Mouse (Mus musculus) thymus, adult 2 months (tissue): ENCODE results near the gene Pdzd4. TPM values are rescaled to one million over a fixed set of nuclear protein-coding genes. Genes with fewer than 3 reads are reported as not detected.
A peak's percentile ranks its signal among the peaks of the same experiment; 100 is the strongest.

Source experiments
- DNase-seq: peaks from one replicate; pipeline ENCODE4 v3.0.0; 2021
- H3K27ac ChIP-seq: fragments of 200-500 bp; 2 replicates; pipeline ENCODE4 v1.5.1; 2012; ENCODE audit warnings: low read length, control low read depth; ENCODE audit not compliant: control insufficient read depth, insufficient read depth
- H3K27me3 ChIP-seq: fragments of 200-500 bp; 2 replicates; pipeline ENCODE4 v1.6.1; 2012; ENCODE audit warnings: mild to moderate bottlenecking, low read length, moderate library complexity, mixed read lengths; ENCODE audit not compliant: control insufficient read depth, insufficient read depth
- H3K36me3 ChIP-seq: fragments of 200-500 bp; 2 replicates; pipeline ENCODE4 v1.6.1; 2012; ENCODE audit warnings: mild to moderate bottlenecking, low read length, moderate library complexity; ENCODE audit not compliant: control insufficient read depth, insufficient read depth
- H3K4me1 ChIP-seq: fragments of 200-500 bp; replicated peaks from 2 replicates; pipeline ENCODE4 v1.6.1; 2012; ENCODE audit warnings: low read length; ENCODE audit not compliant: control insufficient read depth, insufficient read depth
- H3K4me3 ChIP-seq: fragments of 200-500 bp; 2 replicates; pipeline ENCODE4 v1.5.1; 2012; ENCODE audit warnings: mild to moderate bottlenecking, low read length, control low read depth, moderate library complexity; ENCODE audit not compliant: control insufficient read depth, insufficient read depth
- CTCF ChIP-seq: fragments of 200-500 bp; IDR thresholded peaks from 2 replicates; pipeline ENCODE4 v1.5.1; 2012; ENCODE audit warnings: mild to moderate bottlenecking, control low read depth, low read length, moderate library complexity, borderline replicate concordance; ENCODE audit not compliant: control insufficient read depth, poor library complexity, insufficient read depth; ENCODE audit errors: extremely low read depth
- POLR2A ChIP-seq: fragments of 200-500 bp; IDR thresholded peaks from 2 replicates; pipeline ENCODE4 v1.6.1; 2012; ENCODE audit warnings: mild to moderate bottlenecking, low read length, control low read depth, moderate library complexity; ENCODE audit not compliant: control insufficient read depth, poor library complexity, insufficient read depth; ENCODE audit errors: extremely low read depth
- WGBS: fragments of 180-500 bp; shearing (Covaris S2); methylation state at CpG from one replicate; pipeline ENCODE4 v1.1.7; 2018; 5-methylcytosine and 5-hydroxymethylcytosine counted together
- polyA plus RNA-seq: library from polyadenylated mRNA; depleted of rRNA; stranded (reverse); fragments of >200 nt; gene quantifications from 2 replicates; pipeline ENCODE4 v1.2.3, GENCODE M21; 2012; rRNA removed

Pdzd4 gene
- polyA plus RNA-seq, result 6.2 and 7.3 TPM in 2 replicates

- Histone ChIP-seq H3K36me3 (no peaks in the 10 kb centered on the region), H3K27me3 (no peaks in the 10 kb centered on the region), H3K4me1 (peaks cover 12% of the 10 kb centered on the region), H3K27ac (no peak within 1 kb of the TSS), H3K4me3 (peak within 1 kb of the TSS; percentile 85)
- peak; percentile 61 for DNase-seq
- no peak for TF ChIP-seq POLR2A
- 3% methylated on average over 77 of the region's 84 CpGs for WGBS
Measured at GRCm38 (mm10) chrX:73824185-73825151, at the start of gene Pdzd4. Gene Pdzd4 (minus strand): TSS chrX:73824969.

- H3K4me3 ChIP-seq, result no peak overlapping the region
- no peak overlapping the region for H3K27ac ChIP-seq
- H3K27me3 ChIP-seq, result no peaks in the 10 kb centered on the region
- TF ChIP-seq CTCF (no peak), POLR2A (no peak)
- 67% methylated on average over 1 of the region's 1 CpGs for WGBS
- DNase-seq, result no peak
- no peaks in the 10 kb centered on the region for H3K4me1 ChIP-seq
- H3K36me3 ChIP-seq, result no peaks in the 10 kb centered on the region
Measured at GRCm38 (mm10) chrX:73871956-73872355, 47.2 kb upstream of the Pdzd4 start.

GRCm38 (mm10) chrX:73871474-73871873 lies 46.7 kb upstream of the Pdzd4 start:
- no peaks in the 10 kb centered on the region for H3K36me3 ChIP-seq
- no peak overlapping the region for H3K27ac ChIP-seq
- no peak for DNase-seq
- H3K4me1 ChIP-seq, result no peaks in the 10 kb centered on the region
- H3K27me3 ChIP-seq, result no peaks in the 10 kb centered on the region
- TF ChIP-seq CTCF, result no peak
- no peak for TF ChIP-seq POLR2A
- no peak overlapping the region for H3K4me3 ChIP-seq

- TF ChIP-seq CTCF (no peak), POLR2A (no peak)
- Histone ChIP-seq H3K36me3 (no peaks in the 10 kb centered on the region), H3K4me1 (no peaks in the 10 kb centered on the region), H3K4me3 (no peak overlapping the region), H3K27me3 (no peaks in the 10 kb centered on the region), H3K27ac (no peak overlapping the region)
- DNase-seq, result peak; percentile 10
- WGBS, result 22% methylated on average over 5 of the region's 5 CpGs
Measured at GRCm38 (mm10) chrX:73869334-73869733, 44.6 kb upstream of the Pdzd4 start.

- no peaks in the 10 kb centered on the region for H3K4me1 ChIP-seq
- WGBS, result 65% methylated on average over 1 of the region's 1 CpGs
- no peaks in the 10 kb centered on the region for H3K27me3 ChIP-seq
- no peak for TF ChIP-seq POLR2A
- no peak overlapping the region for H3K4me3 ChIP-seq
- H3K36me3 ChIP-seq, result no peaks in the 10 kb centered on the region
- no peak overlapping the region for H3K27ac ChIP-seq
- DNase-seq, result no peak
Measured at GRCm38 (mm10) chrX:73867852-73868251, 43.1 kb upstream of the Pdzd4 start.

- DNase-seq, result no peak
- 54% methylated on average over 3 of the region's 3 CpGs for WGBS
- TF ChIP-seq CTCF, result no peak
- no peak for TF ChIP-seq POLR2A
Measured at GRCm38 (mm10) chrX:73867256-73867655, 42.5 kb upstream of the Pdzd4 start.

GRCm38 (mm10) chrX:73864692-73865091 lies 39.9 kb upstream of the Pdzd4 start:
- H3K4me1 ChIP-seq, result no peaks in the 10 kb centered on the region
- no peak for DNase-seq
- H3K27ac ChIP-seq, result no peak overlapping the region
- H3K36me3 ChIP-seq, result no peaks in the 10 kb centered on the region
- 44% methylated on average over 3 of the region's 3 CpGs for WGBS
- H3K4me3 ChIP-seq, result no peak overlapping the region
- no peak for TF ChIP-seq CTCF
- TF ChIP-seq POLR2A, result no peak
- no peaks in the 10 kb centered on the region for H3K27me3 ChIP-seq

More at GRCm38 (mm10) chrX:73867256-73867655, 42.5 kb upstream of the Pdzd4 start:
- no peak overlapping the region for H3K4me3 ChIP-seq
- H3K4me1 ChIP-seq, result no peaks in the 10 kb centered on the region
- no peaks in the 10 kb centered on the region for H3K27me3 ChIP-seq
- H3K36me3 ChIP-seq, result no peaks in the 10 kb centered on the region
- no peak overlapping the region for H3K27ac ChIP-seq
